ENCODE assay signal across 16 mouse cellular contexts in the genomic region with DNA sequence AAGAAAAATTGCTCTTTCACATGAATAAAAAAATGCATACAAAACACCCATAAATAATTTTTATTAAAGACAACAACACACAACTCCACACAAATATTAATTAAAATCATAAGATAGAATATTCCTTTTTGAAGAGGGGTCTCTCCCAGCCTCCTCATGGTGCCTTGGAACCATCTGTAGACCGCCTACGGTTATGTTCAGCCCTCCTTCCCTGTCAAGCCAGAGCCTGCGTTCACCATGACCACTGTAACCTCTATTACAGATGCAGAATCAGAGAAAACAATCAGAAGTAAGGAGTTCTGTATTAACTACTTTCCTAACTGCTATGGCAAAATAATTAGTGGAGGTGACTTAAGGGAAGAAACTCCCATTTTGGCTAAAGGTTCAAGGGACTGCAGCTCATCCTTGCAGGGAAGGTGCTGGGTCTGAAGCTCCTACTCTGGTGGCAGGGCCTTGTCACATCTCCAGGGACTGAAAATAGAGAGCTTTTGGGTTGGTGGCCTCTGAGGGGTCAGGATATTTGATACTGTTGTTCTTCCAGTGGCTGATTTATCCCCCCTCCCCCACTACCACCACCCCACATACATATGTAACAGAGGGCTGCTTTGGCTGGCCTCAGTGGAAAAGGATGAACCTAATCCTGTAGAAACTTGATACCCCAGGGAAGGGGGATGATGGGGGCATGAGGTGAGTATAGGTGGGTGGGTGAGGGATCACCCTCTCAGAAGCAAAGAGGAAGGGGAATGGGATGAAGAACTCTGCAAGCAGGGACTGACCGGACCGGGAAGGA.
"Had no signal": no experiment of that assay in that cellular context is flagged by ENCODE, and none has a peak within 500 bp of the region (broad histone marks: within the 10 kb centered on the region; RNA-seq: fewer than 3 reads in every experiment).

No protein-coding gene starts in this region.

- H3K27me3 ChIP-seq: limb, embryonic 13.5 days; liver, embryonic 12.5 days; midbrain, embryonic 13.5 days; neural tube, embryonic 15.5 days had no signal

- H3K36me3 ChIP-seq: limb, embryonic 13.5 days; liver, embryonic 12.5 days; midbrain, embryonic 13.5 days; neural tube, embryonic 15.5 days had no signal

- ATAC-seq: liver, embryonic 12.5 days; midbrain, embryonic 13.5 days had no signal

- H3K27ac ChIP-seq: limb, embryonic 13.5 days; liver, embryonic 12.5 days; midbrain, embryonic 13.5 days; neural tube, embryonic 15.5 days; stomach, postnatal 0 days had no signal

- H3K4me2 ChIP-seq: limb, embryonic 13.5 days; liver, embryonic 12.5 days; lung, embryonic 14.5 days; midbrain, embryonic 13.5 days; neural tube, embryonic 15.5 days had no signal

- H3K4me3 ChIP-seq: limb, embryonic 13.5 days; liver, embryonic 12.5 days; midbrain, embryonic 13.5 days; myocyte; neural tube, embryonic 15.5 days had no signal

- DNase-seq: kidney, adult 18-20 months; kidney, postnatal 14 days; layer of hippocampus, adult 9-11 months; layer of hippocampus, postnatal 36 days; lung, embryonic 14.5 days; lung, postnatal 10 days; lung, postnatal 4 days; right cerebral cortex, adult 18-20 months; right cerebral cortex, postnatal 25 days; thymus, postnatal 4 days had no signal

- H3K9ac ChIP-seq: limb, embryonic 13.5 days; liver, embryonic 12.5 days; lung, embryonic 14.5 days; midbrain, embryonic 13.5 days; neural tube, embryonic 15.5 days had no signal

- H3K9me3 ChIP-seq: limb, embryonic 13.5 days; liver, embryonic 12.5 days; midbrain, embryonic 13.5 days; neural tube, embryonic 15.5 days had no signal

- H3K4me1 ChIP-seq: limb, embryonic 13.5 days; liver, embryonic 12.5 days; neural tube, embryonic 15.5 days had no signal
